Mouse (Mus musculus) midbrain, embryonic 12.5 days (tissue): ENCODE results near the gene Gpr108. TPM values are rescaled to one million over a fixed set of nuclear protein-coding genes. Genes with fewer than 3 reads are reported as not detected.

Experiments used
- ATAC-seq: fragments of 200-750 bp; cut with Nextera tagmentation; 2 replicates; pipeline ENCODE4 v1.8.0; 2017; ENCODE audit warnings: low read depth, moderate TSS enrichment, moderate library complexity; ENCODE audit not compliant: low FRiP score
- H3K27ac ChIP-seq: fragments of 300-500 bp; sonication (generic); replicated peaks from 2 replicates; pipeline ENCODE4 v1.5.1; 2016; ENCODE audit warnings: mild to moderate bottlenecking
- H3K27me3 ChIP-seq: fragments of 300-500 bp; sonication (generic); 2 replicates; pipeline ENCODE4 v1.6.1; 2016; ENCODE audit warnings: mild to moderate bottlenecking
- H3K36me3 ChIP-seq: fragments of 300-500 bp; sonication (generic); 2 replicates; pipeline ENCODE4 v1.6.1; 2016
- H3K4me1 ChIP-seq: fragments of 300-500 bp; sonication (generic); 2 replicates; pipeline ENCODE4 v1.6.1; 2016
- H3K4me2 ChIP-seq: fragments of 300-500 bp; sonication (generic); replicated peaks from 2 replicates; pipeline ENCODE4 v1.6.1; 2016; ENCODE audit warnings: mild to moderate bottlenecking, moderate library complexity
- H3K4me3 ChIP-seq: fragments of 300-500 bp; sonication (generic); 2 replicates; pipeline ENCODE4 v1.5.1; 2016; ENCODE audit warnings: mild to moderate bottlenecking
- H3K9ac ChIP-seq: fragments of 300-500 bp; sonication (generic); replicated peaks from 2 replicates; pipeline ENCODE4 v1.6.1; 2016; ENCODE audit warnings: mild to moderate bottlenecking, moderate library complexity
- H3K9me3 ChIP-seq: fragments of 300-500 bp; sonication (generic); 2 replicates; pipeline ENCODE4 v1.6.1; 2016; ENCODE audit warnings: mild to moderate bottlenecking
- WGBS: fragments of 180-500 bp; shearing (Covaris S2); methylation state at CpG from one replicate; pipeline ENCODE4 v1.1.7; 2016; 5-methylcytosine and 5-hydroxymethylcytosine counted together
- polyA plus RNA-seq: library from polyadenylated mRNA; unstranded; fragments of >200 nt; fragmentation: Nextera tagmentation; extraction: Ambion mirVana; gene quantifications from 2 replicates; pipeline ENCODE4 v1.2.1, GENCODE M21; 2016

Gpr108 gene
- polyA plus RNA-seq, 1 experiment from 2014 or later, result 24.5 TPM

DNA sequence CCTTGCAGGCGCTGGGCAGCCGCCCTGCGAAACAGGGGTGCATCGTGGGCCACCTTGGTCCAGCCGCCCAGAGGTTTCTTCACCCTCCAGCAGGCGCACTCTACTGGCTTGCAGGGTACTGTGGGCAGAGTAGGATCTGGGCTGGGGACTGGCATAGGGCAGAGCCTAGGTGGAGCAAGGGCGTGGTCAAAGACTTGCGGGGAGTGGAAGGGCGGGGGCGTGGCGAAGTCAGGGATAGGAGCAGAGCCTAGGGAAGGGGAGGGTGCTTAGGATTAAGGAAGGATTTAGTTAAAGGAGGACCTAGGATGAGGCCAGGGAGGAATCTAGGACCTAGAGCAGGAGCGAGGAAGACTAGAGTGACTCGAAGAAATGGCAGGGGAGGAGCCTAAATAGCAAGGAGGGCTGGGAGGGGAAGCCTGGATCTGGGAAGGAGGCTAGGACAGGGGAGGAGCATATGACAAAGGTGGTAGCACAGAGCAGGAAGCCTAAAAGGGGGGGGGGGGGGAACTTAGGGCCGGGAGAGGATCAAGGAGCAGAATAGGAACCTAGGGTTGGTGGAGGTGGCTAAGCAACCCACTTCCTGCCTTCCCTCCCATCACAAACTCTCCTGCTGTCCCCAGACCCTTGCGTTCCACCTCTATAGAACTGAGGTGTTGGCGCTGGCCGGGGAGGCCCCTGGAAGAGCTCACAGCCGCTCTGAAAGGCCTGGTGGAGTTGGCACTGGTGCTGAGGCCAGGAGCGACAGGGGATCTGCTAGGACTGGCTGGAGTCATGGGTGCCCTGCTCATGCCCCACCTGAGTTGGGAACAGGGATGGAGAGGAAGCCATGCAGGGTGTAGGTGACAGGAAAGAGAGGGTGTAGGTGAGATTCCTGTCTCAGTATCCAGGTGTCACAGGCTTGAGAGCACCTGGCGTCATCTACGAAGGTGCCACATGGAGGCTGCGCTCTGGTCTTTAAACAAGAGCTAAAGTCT is 17.0 kb upstream of the Gpr108 start:
- no peak overlapping the region for H3K4me3 ChIP-seq
- H3K27ac ChIP-seq, result no peak overlapping the region
- peak; percentile 45; the same call in 1 of the 2 replicates for ATAC-seq
- H3K9ac ChIP-seq, result no peak overlapping the region
- H3K27me3 ChIP-seq, result no peaks in the 10 kb centered on the region
- H3K4me1 ChIP-seq, result no peaks in the 10 kb centered on the region
- peaks cover 34% of the 10 kb centered on the region for H3K36me3 ChIP-seq
- WGBS, result 30% methylated on average over 21 of the region's 22 CpGs
- H3K9me3 ChIP-seq, result no peaks in the 10 kb centered on the region
- H3K4me2 ChIP-seq, result no peak overlapping the region

- H3K4me1 ChIP-seq, result no peaks in the 10 kb centered on the region
- WGBS, result 76% methylated on average over 2 of the region's 2 CpGs
- no peaks in the 10 kb centered on the region for H3K9me3 ChIP-seq
- H3K9ac ChIP-seq, result no peak overlapping the region
- H3K36me3 ChIP-seq, result peaks cover 40% of the 10 kb centered on the region
- no peak overlapping the region for H3K27ac ChIP-seq
- H3K27me3 ChIP-seq, result no peaks in the 10 kb centered on the region
- ATAC-seq, result no peak
- no peak overlapping the region for H3K4me3 ChIP-seq
- H3K4me2 ChIP-seq, result no peak overlapping the region
These were observed 15.9 kb upstream of the Gpr108 start for GRCm38 (mm10) chr17:57264164-57264563.

GRCm38 (mm10) chr17:57262901-57263550 is 14.8 kb upstream of the Gpr108 start:
- H3K9me3 ChIP-seq, result no peaks in the 10 kb centered on the region
- 92% methylated on average over 17 of the region's 17 CpGs for whole genome bisulfite sequencing
- H3K27ac ChIP-seq, result no peak overlapping the region
- no peaks in the 10 kb centered on the region for H3K4me1 ChIP-seq
- H3K9ac ChIP-seq, result no peak overlapping the region
- peaks cover 49% of the 10 kb centered on the region for H3K36me3 ChIP-seq
- no peak overlapping the region for H3K4me3 ChIP-seq
- no peak for ATAC-seq
- no peak overlapping the region for H3K4me2 ChIP-seq
- no peaks in the 10 kb centered on the region for H3K27me3 ChIP-seq

DNA sequence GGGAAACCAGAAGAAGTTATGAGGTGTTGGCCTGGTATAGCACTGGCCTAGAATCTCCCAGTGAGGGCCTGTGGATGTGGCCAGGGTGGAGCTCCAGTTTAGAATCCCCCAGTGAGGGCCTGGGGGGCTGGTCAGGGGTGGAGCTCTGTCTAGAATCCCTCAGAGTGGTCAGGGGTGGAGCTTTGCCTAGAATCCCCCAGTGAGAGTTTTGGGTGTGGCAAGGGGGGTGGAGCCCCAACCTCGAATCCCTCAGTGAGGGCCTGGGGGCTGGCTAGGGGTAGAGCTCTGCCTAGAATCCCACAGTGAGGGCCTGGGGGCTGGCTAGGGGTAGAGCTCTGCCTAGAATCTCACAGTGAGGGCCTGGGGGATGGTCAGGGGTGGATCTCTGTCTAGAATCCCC is 13.6 kb upstream of the Gpr108 start:
- H3K36me3 ChIP-seq, result peaks cover 59% of the 10 kb centered on the region
- H3K4me1 ChIP-seq, result no peaks in the 10 kb centered on the region
- no peak overlapping the region for H3K4me3 ChIP-seq
- 60% methylated on average over 1 of the region's 1 CpGs for WGBS
- no peak overlapping the region for H3K4me2 ChIP-seq
- ATAC-seq, result no peak
- H3K9ac ChIP-seq, result no peak overlapping the region
- H3K9me3 ChIP-seq, result no peaks in the 10 kb centered on the region
- no peak overlapping the region for H3K27ac ChIP-seq
- H3K27me3 ChIP-seq, result no peaks in the 10 kb centered on the region

DNA sequence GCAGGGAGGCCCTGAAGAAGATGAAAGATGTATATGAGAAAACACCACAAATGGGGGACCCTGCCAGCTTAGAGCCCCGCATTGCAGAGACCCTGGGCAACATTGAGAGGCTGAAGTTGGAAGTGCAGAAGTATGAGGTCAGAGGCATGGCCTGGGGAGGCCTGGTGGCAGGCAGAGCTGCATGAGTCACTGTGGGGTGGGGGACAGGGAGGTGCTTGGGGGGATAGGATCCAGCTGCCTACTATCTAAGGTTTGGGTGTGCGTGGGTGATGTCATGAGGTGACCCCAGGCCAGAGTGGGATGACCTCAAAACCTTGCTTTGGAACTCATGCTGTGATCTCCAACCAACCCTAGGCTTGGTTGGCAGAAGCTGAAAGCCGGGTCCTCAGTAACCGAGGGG is 13.0 kb upstream of the Gpr108 start:
- Histone ChIP-seq H3K27me3 (no peaks in the 10 kb centered on the region), H3K27ac (no peak overlapping the region), H3K9me3 (no peaks in the 10 kb centered on the region), H3K4me3 (no peak overlapping the region), H3K4me2 (no peak overlapping the region), H3K36me3 (peaks cover 63% of the 10 kb centered on the region), H3K9ac (no peak overlapping the region), H3K4me1 (no peaks in the 10 kb centered on the region)
- 95% methylated on average over 4 of the region's 4 CpGs for WGBS
- ATAC-seq, result no peak

- Histone ChIP-seq H3K27me3 (no peaks in the 10 kb centered on the region), H3K4me3 (no peak overlapping the region), H3K4me1 (no peaks in the 10 kb centered on the region), H3K9ac (no peak overlapping the region), H3K27ac (no peak overlapping the region), H3K9me3 (no peaks in the 10 kb centered on the region), H3K4me2 (no peak overlapping the region), H3K36me3 (peaks cover 66% of the 10 kb centered on the region)
- WGBS, result 93% methylated on average over 9 of the region's 9 CpGs
- no peak for ATAC-seq
These were observed 12.1 kb upstream of the Gpr108 start for GRCm38 (mm10) chr17:57260351-57260750.

DNA sequence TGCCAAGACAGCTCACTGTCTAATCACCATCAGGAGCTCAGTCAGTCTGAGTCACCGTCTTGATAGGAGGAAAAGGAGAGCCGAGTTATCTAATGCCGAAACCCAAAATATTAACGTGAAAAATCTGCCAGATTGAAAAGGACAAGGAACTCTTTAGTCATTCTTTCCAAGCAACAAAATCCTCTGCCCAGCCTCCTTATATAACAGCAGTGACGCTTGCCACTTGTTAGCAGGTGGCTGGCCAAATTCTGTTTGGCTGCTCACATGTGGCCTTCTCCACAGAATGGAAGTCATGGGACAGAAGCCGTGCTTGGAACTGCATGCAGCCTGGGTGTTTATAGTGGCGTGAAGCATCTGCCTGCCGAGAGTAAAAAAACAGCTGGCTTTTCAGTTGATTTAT is 11.5 kb upstream of the Gpr108 start:
- H3K27me3 ChIP-seq, result no peaks in the 10 kb centered on the region
- H3K4me1 ChIP-seq, result no peaks in the 10 kb centered on the region
- H3K9ac ChIP-seq, result no peak overlapping the region
- H3K27ac ChIP-seq, result no peak overlapping the region
- 95% methylated on average over 8 of the region's 8 CpGs for WGBS
- peaks cover 72% of the 10 kb centered on the region for H3K36me3 ChIP-seq
- no peak overlapping the region for H3K4me2 ChIP-seq
- H3K4me3 ChIP-seq, result no peak overlapping the region
- no peaks in the 10 kb centered on the region for H3K9me3 ChIP-seq
- no peak for ATAC-seq

DNA sequence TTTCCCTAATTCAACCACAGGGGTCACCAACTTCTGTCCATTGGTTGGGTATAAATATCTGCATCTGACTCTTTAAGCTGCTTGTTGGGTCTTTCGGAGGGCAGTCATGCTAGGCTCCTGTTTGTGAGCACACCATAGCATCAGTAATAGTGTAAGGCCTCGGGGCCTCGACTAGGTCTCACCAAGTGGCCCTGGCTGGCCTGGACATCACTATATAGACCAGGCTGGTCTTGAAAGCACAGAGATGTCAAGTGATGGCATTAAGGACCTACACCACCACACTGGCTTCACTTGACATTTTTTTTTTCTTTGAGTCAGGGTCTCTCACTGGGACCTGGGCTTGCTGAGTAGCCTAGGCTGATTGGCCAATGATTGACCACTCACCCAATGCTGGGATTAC is 9.9 kb upstream of the Gpr108 start:
- peaks cover 83% of the 10 kb centered on the region for H3K36me3 ChIP-seq
- WGBS, result 90% methylated on average over 3 of the region's 3 CpGs
- no peak for ATAC-seq

GRCm38 (mm10) chr17:57256921-57257485 is 8.8 kb upstream of the Gpr108 start:
- H3K27ac ChIP-seq, result no peak overlapping the region
- H3K9me3 ChIP-seq, result no peaks in the 10 kb centered on the region
- 96% methylated on average over 22 of the region's 22 CpGs for WGBS
- H3K4me1 ChIP-seq, result no peaks in the 10 kb centered on the region
- H3K4me3 ChIP-seq, result no peak overlapping the region
- H3K4me2 ChIP-seq, result no peak overlapping the region
- H3K36me3 ChIP-seq, result peaks cover 71% of the 10 kb centered on the region
- H3K27me3 ChIP-seq, result no peaks in the 10 kb centered on the region
- no peak for ATAC-seq
- no peak overlapping the region for H3K9ac ChIP-seq

More for the DNA sequence above, 9.9 kb upstream of the Gpr108 start:
- no peaks in the 10 kb centered on the region for H3K27me3 ChIP-seq
- no peaks in the 10 kb centered on the region for H3K9me3 ChIP-seq
- H3K9ac ChIP-seq, result no peak overlapping the region
- H3K4me1 ChIP-seq, result no peaks in the 10 kb centered on the region
- no peak overlapping the region for H3K27ac ChIP-seq
- H3K4me2 ChIP-seq, result no peak overlapping the region
- no peak overlapping the region for H3K4me3 ChIP-seq

GRCm38 (mm10) chr17:57255354-57255753 is 7.1 kb upstream of the Gpr108 start:
- Histone ChIP-seq H3K4me1 (peaks cover 7% of the 10 kb centered on the region), H3K4me2 (no peak overlapping the region), H3K9me3 (no peaks in the 10 kb centered on the region), H3K36me3 (peaks cover 55% of the 10 kb centered on the region), H3K27me3 (no peaks in the 10 kb centered on the region), H3K4me3 (no peak overlapping the region), H3K27ac (no peak overlapping the region), H3K9ac (no peak overlapping the region)
- no peak for ATAC-seq
- WGBS, result 95% methylated on average over 14 of the region's 14 CpGs

DNA sequence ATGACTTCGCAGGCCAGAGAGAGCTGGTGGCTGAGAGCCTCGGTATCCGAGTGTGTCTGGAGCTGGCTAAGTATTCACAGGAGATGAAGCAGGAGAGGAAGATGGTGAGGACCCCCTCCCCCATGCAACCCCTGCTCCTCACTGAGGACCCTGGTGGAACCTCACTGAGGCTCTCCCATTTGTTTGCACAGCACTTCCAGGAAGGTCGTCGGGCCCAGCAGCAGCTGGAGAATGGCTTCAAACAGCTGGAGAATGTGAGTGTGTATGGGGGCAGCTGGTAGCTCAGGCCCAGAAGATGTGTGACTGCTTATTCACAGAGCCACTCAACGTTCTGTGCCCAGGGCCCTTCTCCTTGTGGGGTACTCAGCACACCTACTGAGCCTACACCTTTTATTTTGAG is 5.1 kb upstream of the Gpr108 start:
- no peaks in the 10 kb centered on the region for H3K9me3 ChIP-seq
- 84% methylated on average over 6 of the region's 6 CpGs for WGBS
- peaks cover 41% of the 10 kb centered on the region for H3K36me3 ChIP-seq
- H3K9ac ChIP-seq, result no peak overlapping the region
- no peak overlapping the region for H3K4me3 ChIP-seq
- no peak for ATAC-seq
- H3K4me1 ChIP-seq, result peaks cover 22% of the 10 kb centered on the region
- no peak overlapping the region for H3K27ac ChIP-seq
- no peaks in the 10 kb centered on the region for H3K27me3 ChIP-seq
- H3K4me2 ChIP-seq, result no peak overlapping the region

GRCm38 (mm10) chr17:57251431-57251830 is 3.2 kb upstream of the Gpr108 start:
- no peak overlapping the region for H3K27ac ChIP-seq
- WGBS, result 91% methylated on average over 3 of the region's 3 CpGs
- no peak for ATAC-seq

More at GRCm38 (mm10) chr17:57251431-57251830, 3.2 kb upstream of the Gpr108 start:
- Histone ChIP-seq H3K9ac (no peak overlapping the region), H3K4me3 (no peak overlapping the region), H3K4me1 (peaks cover 28% of the 10 kb centered on the region), H3K36me3 (peaks cover 25% of the 10 kb centered on the region), H3K27me3 (no peaks in the 10 kb centered on the region), H3K4me2 (no peak overlapping the region), H3K9me3 (no peaks in the 10 kb centered on the region)
